Mouse (Mus musculus) ES-Bruce4 (cell line): ENCODE data around the gene Plscr2. TPM values are rescaled to one million over a fixed set of nuclear protein-coding genes. Genes with fewer than 3 reads are reported as not detected.

ENCODE experiments used
- H3K27ac ChIP-seq: 2 replicates; pipeline ENCODE4 v1.5.1; 2012; ENCODE audit warnings: low read length, inconsistent platforms; ENCODE audit not compliant: insufficient read depth
- H3K27me3 ChIP-seq: 2 replicates; pipeline ENCODE4 v1.6.1; 2012; ENCODE audit warnings: mild to moderate bottlenecking, low read length, inconsistent platforms; ENCODE audit not compliant: control insufficient read depth, poor library complexity, insufficient read depth, severe bottlenecking
- H3K36me3 ChIP-seq: 2 replicates; pipeline ENCODE4 v1.6.1; 2012; ENCODE audit warnings: inconsistent platforms, mild to moderate bottlenecking, low read length, moderate library complexity; ENCODE audit not compliant: control insufficient read depth, poor library complexity, insufficient read depth, severe bottlenecking
- H3K4me1 ChIP-seq: one replicate; pipeline ENCODE4 v1.8.1; 2011; ENCODE audit warnings: low read length; ENCODE audit not compliant: control insufficient read depth, insufficient read depth
- H3K4me3 ChIP-seq: 2 replicates; pipeline ENCODE4 v1.5.1; 2011; ENCODE audit warnings: low read depth, mild to moderate bottlenecking, low read length
- H3K9ac ChIP-seq: 2 replicates; pipeline ENCODE4 v1.6.1; 2012; ENCODE audit warnings: low read depth, mild to moderate bottlenecking, inconsistent platforms; ENCODE audit not compliant: poor library complexity, severe bottlenecking
- H3K9me3 ChIP-seq: replicated peaks from 2 replicates; pipeline ENCODE4 v1.6.1; 2012; ENCODE audit warnings: mild to moderate bottlenecking, low read length, inconsistent platforms; ENCODE audit not compliant: control insufficient read depth, poor library complexity, insufficient read depth, severe bottlenecking
- CTCF ChIP-seq: IDR thresholded peaks from one replicate; pipeline ENCODE4 v1.8.1; 2011; ENCODE audit warnings: low read depth, low read length
- EP300 ChIP-seq: IDR thresholded peaks from 2 replicates; pipeline ENCODE4 v1.6.1; 2011; ENCODE audit warnings: low read depth, low read length; ENCODE audit not compliant: insufficient read depth
- POLR2A ChIP-seq: IDR thresholded peaks from one replicate; pipeline ENCODE4 v1.8.1; 2011; ENCODE audit warnings: low read length; ENCODE audit not compliant: insufficient read depth
- polyA plus RNA-seq: library from polyadenylated mRNA; stranded (reverse); fragments of >200 nt; gene quantifications from 2 replicates; pipeline ENCODE4 v1.2.4, GENCODE M21; 2011; ENCODE audit warnings: low read depth; ENCODE audit not compliant: missing spikeins, insufficient read depth, insufficient read length

Plscr2 gene
- 0.43 TPM in 1 of 2 replicates, not detected in the other for polyA plus RNA-seq

GRCm38 (mm10) chr9:92275486-92276207 lies at the start of gene Plscr2:
Gene Plscr2 (plus strand): TSS chr9:92275602.
- Histone ChIP-seq H3K27ac (no peak within 1 kb of the TSS; the same call in 1 of the 2 replicates), H3K36me3 (no peaks in the 10 kb centered on the region; the same call in 1 of the 2 replicates), H3K9me3 (no peaks in the 10 kb centered on the region), H3K4me1 (peaks cover 3% of the 10 kb centered on the region), H3K4me3 (no peak within 1 kb of the TSS), H3K9ac (no peak within 1 kb of the TSS), H3K27me3 (no peaks in the 10 kb centered on the region)
- TF ChIP-seq POLR2A (no peak), EP300 (no peak), CTCF (no peak)

GRCm38 (mm10) chr9:92226127-92226655 lies 49.2 kb upstream of the Plscr2 start:
- TF ChIP-seq POLR2A = no peak
- TF ChIP-seq EP300 = no peak
- TF ChIP-seq CTCF = no peak
- Histone ChIP-seq H3K27ac (no peak overlapping the region), H3K36me3 (no peaks in the 10 kb centered on the region), H3K9me3 (no peaks in the 10 kb centered on the region), H3K27me3 (no peaks in the 10 kb centered on the region), H3K4me1 (no peaks in the 10 kb centered on the region), H3K9ac (no peak overlapping the region), H3K4me3 (no peak overlapping the region)

- H3K27ac ChIP-seq = no peak overlapping the region
- H3K4me1 ChIP-seq = no peaks in the 10 kb centered on the region
- H3K4me3 ChIP-seq = no peak overlapping the region
- no peaks in the 10 kb centered on the region for H3K36me3 ChIP-seq
- no peaks in the 10 kb centered on the region for H3K27me3 ChIP-seq
- no peak for TF ChIP-seq EP300
- H3K9ac ChIP-seq = no peak overlapping the region
- H3K9me3 ChIP-seq = no peaks in the 10 kb centered on the region
These were observed 48.6 kb upstream of the Plscr2 start for GRCm38 (mm10) chr9:92226795-92227194.

- TF ChIP-seq EP300 (no peak), CTCF (no peak), POLR2A (no peak)
- H3K27me3 ChIP-seq = no peaks in the 10 kb centered on the region
- no peak overlapping the region for H3K27ac ChIP-seq
- no peak overlapping the region for H3K9ac ChIP-seq
- H3K9me3 ChIP-seq = no peaks in the 10 kb centered on the region
- no peak overlapping the region for H3K4me3 ChIP-seq
- H3K4me1 ChIP-seq = no peaks in the 10 kb centered on the region
- H3K36me3 ChIP-seq = no peaks in the 10 kb centered on the region
These were observed 46.3 kb upstream of the Plscr2 start for GRCm38 (mm10) chr9:92228867-92229832.

DNA sequence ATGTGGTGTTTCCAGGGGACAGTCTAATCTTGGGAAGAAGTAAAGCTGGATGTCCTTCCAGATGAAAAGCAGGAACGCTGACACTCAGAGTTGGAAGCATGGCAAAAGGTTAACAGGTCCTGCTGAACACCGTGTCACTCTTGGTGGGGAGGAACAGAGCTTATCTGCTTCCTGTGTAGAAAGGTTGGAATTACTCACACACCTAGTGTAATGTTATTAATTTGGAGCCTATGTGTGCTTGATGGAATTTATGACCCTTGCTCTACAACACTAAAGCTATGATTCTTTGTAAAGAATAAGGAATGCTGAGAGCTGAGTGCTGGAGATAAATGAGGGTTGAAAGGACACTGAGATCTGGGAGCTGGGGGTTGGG lies 45.6 kb upstream of the Plscr2 start:
- no peak overlapping the region for H3K27ac ChIP-seq
- TF ChIP-seq POLR2A = no peak
- no peak for TF ChIP-seq EP300
- no peak for TF ChIP-seq CTCF
- H3K9me3 ChIP-seq = no peaks in the 10 kb centered on the region
- H3K27me3 ChIP-seq = no peaks in the 10 kb centered on the region
- H3K36me3 ChIP-seq = no peaks in the 10 kb centered on the region
- no peaks in the 10 kb centered on the region for H3K4me1 ChIP-seq
- no peak overlapping the region for H3K9ac ChIP-seq
- no peak overlapping the region for H3K4me3 ChIP-seq
